Mouse (Mus musculus) forebrain, embryonic 13.5 days (tissue): ENCODE measurements around the gene Gpr137b. TPM values are rescaled to one million over a fixed set of nuclear protein-coding genes. Genes with fewer than 3 reads are reported as not detected.
"Not testable (repeated sequence)": the region's sequence is repeated elsewhere in the genome, so short reads cannot be mapped to it uniquely, and the experiment has no call there.

Experiments
- ATAC-seq: fragments of 200-750 bp; cut with Nextera tagmentation; 2 replicates; pipeline ENCODE4 v1.8.0; 2017
- H3K27ac ChIP-seq: fragments of 300-500 bp; sonication (generic); 2 replicates; pipeline ENCODE4 v1.5.1; 2015; ENCODE audit warnings: inconsistent platforms, mild to moderate bottlenecking, moderate library complexity
- H3K27me3 ChIP-seq: fragments of 300-500 bp; sonication (generic); 2 replicates; pipeline ENCODE4 v1.6.1; 2015; ENCODE audit warnings: mild to moderate bottlenecking, inconsistent platforms
- H3K36me3 ChIP-seq: fragments of 300-500 bp; sonication (generic); 2 replicates; pipeline ENCODE4 v1.6.1; 2015; ENCODE audit warnings: mild to moderate bottlenecking, inconsistent platforms; ENCODE audit not compliant: poor library complexity, severe bottlenecking
- H3K4me1 ChIP-seq: fragments of 300-500 bp; sonication (generic); 2 replicates; pipeline ENCODE4 v1.6.1; 2015; ENCODE audit warnings: inconsistent platforms
- H3K4me2 ChIP-seq: fragments of 300-500 bp; sonication (generic); 2 replicates; pipeline ENCODE4 v1.6.1; 2015; ENCODE audit warnings: inconsistent platforms, mild to moderate bottlenecking, moderate library complexity
- H3K4me3 ChIP-seq: fragments of 300-500 bp; sonication (generic); 2 replicates; pipeline ENCODE4 v1.5.1; 2015; ENCODE audit warnings: mild to moderate bottlenecking, inconsistent platforms
- H3K9ac ChIP-seq: fragments of 300-500 bp; sonication (generic); 2 replicates; pipeline ENCODE4 v1.6.1; 2015; ENCODE audit warnings: mild to moderate bottlenecking, inconsistent platforms
- H3K9me3 ChIP-seq: fragments of 300-500 bp; sonication (generic); replicated peaks from 2 replicates; pipeline ENCODE4 v1.6.1; 2016; ENCODE audit warnings: inconsistent platforms
- WGBS: fragments of 180-500 bp; shearing (Covaris S2); methylation state at CpG from one replicate; pipeline ENCODE4 v1.1.7; 2015; 5-methylcytosine and 5-hydroxymethylcytosine counted together
- polyA plus RNA-seq: library from polyadenylated mRNA; unstranded; fragments of >200 nt; fragmentation: Nextera tagmentation; extraction: Ambion mirVana; gene quantifications from 2 replicates; pipeline ENCODE4 v1.2.1, GENCODE M21; 2015

The Gpr137b gene
- polyA plus RNA-seq, 1 experiment from 2014 or later = 24.2 TPM

DNA sequence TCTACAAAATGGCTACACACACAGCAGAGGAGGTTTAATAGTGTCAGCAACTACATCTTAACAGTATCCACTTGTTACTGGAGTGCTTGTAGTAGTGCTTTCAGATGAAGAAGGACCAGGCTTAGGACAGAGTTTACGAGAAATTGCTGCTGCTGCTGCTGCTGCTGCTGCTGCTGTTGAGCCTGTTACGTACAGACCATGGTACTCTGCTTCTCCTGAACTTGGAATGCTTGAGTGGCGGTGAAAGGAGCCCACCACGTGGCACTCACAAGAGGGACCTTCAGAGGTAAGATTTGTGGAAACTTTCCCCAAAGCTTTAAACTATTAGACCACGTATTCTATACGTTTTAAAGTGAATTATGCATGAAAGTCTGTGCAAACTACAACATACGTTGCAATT, 35.2 kb downstream of the Gpr137b start:
- H3K9ac ChIP-seq, H3K27ac ChIP-seq, H3K4me1 ChIP-seq, H3K4me3 ChIP-seq, H3K9me3 ChIP-seq, ATAC-seq, H3K27me3 ChIP-seq, H3K4me2 ChIP-seq: not testable (repeated sequence)
- peaks cover 37% of the 10 kb centered on the region for H3K36me3 ChIP-seq
- 88% methylated on average over 7 of the region's 7 CpGs for WGBS

DNA sequence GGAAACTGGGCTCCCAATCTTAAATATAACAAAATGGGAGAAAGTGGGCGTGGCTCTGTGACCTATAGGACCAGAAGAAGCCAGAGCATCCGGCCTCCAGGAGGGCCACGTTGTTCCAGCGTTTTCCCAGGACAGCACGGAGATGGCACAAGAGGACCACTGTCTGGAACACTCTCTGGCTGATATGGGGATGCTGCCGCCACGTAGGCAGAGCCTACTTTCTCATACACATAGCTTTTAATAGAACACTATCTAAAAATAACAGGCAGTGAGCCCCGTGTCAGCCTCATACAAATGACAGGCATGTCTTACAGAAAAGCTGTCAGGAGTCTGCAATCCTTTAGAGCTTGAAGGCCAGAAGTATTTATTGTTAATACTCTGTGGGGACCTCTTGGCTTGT, 35.7 kb downstream of the Gpr137b start:
- WGBS = 88% methylated on average over 8 of the region's 8 CpGs
- H3K9ac ChIP-seq, H3K4me1 ChIP-seq, H3K4me3 ChIP-seq, ATAC-seq, H3K9me3 ChIP-seq, H3K27me3 ChIP-seq, H3K4me2 ChIP-seq, H3K27ac ChIP-seq: not testable (repeated sequence)
- peaks cover 32% of the 10 kb centered on the region for H3K36me3 ChIP-seq

DNA sequence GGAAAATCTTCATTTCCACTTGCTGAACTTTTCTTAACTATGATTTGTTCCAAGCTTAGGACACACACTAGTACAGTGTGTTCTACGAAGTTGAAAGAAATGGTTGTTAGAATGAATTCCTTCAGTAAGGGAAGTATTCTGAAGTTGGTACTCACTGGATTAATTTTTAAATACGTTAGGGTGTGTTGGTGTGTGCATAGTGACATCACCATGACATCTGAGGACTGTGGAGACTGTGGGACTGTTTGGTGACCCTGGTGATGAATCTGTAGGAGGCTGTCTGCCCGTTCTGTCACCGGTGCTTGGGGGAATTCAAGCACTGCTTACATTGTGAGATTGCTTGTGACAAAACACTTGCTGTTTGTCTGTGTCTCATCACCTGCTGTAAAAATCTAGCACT, 41.7 kb downstream of the Gpr137b start:
- not testable (repeated sequence) for H3K27ac ChIP-seq, H3K4me3 ChIP-seq, H3K4me1 ChIP-seq, H3K4me2 ChIP-seq, H3K27me3 ChIP-seq, H3K9me3 ChIP-seq, ATAC-seq, H3K36me3 ChIP-seq, H3K9ac ChIP-seq
- 89% methylated on average over 4 of the region's 4 CpGs for WGBS

DNA sequence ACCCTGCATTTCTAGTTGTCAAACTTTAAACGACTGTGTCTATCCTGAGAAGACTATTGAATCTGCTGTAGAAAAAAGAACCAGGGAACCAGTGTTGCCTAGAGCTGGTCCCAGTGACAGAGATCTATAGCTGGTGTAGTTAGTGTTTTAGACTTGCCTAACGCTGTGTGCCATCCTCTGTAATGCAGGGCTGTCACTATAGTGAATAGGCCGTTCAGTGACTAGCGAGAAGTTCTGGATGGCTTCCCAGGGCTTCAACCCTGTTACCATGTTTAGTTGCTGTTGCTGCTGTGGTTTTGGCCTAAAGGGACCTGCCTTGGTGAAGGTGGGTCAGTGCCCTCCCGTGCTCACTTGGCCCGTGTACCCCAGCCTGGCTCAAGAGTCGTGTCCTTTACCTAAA, 43.1 kb downstream of the Gpr137b start:
- H3K36me3 ChIP-seq, ATAC-seq, H3K4me1 ChIP-seq, H3K27me3 ChIP-seq, H3K4me3 ChIP-seq, H3K9me3 ChIP-seq, H3K4me2 ChIP-seq, H3K9ac ChIP-seq, H3K27ac ChIP-seq: not testable (repeated sequence)
- WGBS = 86% methylated on average over 7 of the region's 7 CpGs

DNA sequence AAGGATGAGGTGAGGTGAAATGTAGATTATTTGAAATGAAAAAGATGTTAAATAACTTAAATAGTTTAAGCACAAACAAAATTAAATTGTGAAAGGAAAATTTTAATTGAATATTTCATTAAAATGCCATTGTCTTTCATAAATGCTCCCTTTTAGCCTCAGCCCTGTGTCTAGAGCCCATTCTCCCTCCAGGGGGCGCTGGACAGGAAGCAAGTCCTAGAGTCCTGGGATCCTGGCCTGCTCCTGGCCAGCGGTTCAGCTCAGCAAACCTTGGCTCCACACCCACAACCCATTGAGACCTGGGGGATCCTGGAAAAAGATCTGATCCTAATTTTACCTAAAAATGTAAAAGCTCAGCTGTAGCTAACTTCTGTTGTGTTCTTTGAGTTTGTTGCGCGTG, 44.5 kb downstream of the Gpr137b start:
- Histone ChIP-seq H3K4me3 (no peak overlapping the region), H3K4me2 (no peak overlapping the region), H3K9ac (no peak overlapping the region), H3K27me3 (no peaks in the 10 kb centered on the region), H3K4me1 (no peaks in the 10 kb centered on the region), H3K27ac (no peak overlapping the region), H3K36me3 (no peaks in the 10 kb centered on the region), H3K9me3 (no peaks in the 10 kb centered on the region)
- ATAC-seq = no peak
- 64% methylated on average over 4 of the region's 4 CpGs for WGBS

DNA sequence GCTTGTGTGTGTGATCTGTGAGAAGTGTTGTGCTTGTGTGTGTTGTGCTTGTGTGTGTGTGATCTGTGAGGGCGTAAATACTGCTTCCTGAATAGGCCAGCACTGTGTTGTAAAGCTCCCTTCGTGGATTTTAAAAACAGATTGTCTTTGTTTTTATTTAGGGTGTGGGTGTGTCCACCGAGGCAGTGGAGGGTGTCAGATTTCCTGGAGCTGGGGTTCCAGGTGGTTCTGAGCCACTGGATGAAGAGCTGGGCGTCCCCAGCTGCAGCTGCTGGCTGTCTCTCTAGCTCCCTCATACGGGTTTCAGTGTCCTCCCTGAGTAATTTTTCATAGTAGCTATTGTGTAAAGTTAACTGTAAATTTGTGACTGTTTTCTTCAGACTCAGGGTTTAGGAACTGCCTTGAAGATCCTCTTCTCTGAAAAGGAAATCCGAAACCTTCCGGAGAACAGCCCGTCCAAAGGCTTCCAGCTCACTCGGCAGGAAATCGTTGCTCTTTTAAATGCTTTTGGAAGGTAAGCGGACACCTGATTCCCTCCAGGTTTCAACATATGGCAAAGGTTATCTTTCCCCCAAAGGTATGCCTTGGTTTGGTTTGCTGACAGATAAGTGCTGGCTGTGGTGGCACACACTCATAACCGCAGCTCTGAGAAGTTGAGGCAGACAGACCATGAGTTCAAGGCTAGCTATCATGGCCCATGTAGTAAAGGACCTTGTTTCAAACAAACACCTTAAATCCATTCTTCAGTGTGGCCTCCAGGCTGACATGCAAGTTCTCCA, 46.0 kb downstream of the Gpr137b start:
- H3K9me3 ChIP-seq, ATAC-seq, H3K4me3 ChIP-seq, H3K4me2 ChIP-seq, H3K9ac ChIP-seq, H3K27me3 ChIP-seq, H3K4me1 ChIP-seq, H3K36me3 ChIP-seq, H3K27ac ChIP-seq: not testable (repeated sequence)
- 42% methylated on average over 12 of the region's 12 CpGs for WGBS

DNA sequence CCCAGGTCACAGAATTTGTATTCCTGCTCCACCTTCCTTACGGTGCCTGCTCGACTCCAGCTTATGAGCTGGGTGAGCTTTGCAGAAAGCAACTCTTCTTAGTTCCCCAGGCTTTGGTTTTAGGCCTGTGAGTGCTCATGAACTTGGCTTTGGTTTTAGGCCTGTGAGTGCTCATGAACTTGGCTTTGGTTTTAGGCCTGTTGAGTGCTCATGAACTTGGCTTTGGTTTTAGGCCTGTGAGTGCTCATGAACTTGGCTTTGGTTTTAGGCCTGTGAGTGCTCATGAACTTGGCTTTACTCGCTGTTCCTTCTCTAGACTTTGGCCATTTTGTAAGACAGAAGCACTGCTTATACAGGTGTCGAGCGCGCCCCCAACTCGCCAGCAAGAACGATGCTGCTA, 56.5 kb downstream of the Gpr137b start:
- H3K9ac ChIP-seq, H3K9me3 ChIP-seq, H3K4me3 ChIP-seq, H3K4me2 ChIP-seq, H3K27me3 ChIP-seq, H3K27ac ChIP-seq, ATAC-seq, H3K4me1 ChIP-seq, H3K36me3 ChIP-seq: not testable (repeated sequence)
- WGBS = 93% methylated on average over 8 of the region's 8 CpGs

DNA sequence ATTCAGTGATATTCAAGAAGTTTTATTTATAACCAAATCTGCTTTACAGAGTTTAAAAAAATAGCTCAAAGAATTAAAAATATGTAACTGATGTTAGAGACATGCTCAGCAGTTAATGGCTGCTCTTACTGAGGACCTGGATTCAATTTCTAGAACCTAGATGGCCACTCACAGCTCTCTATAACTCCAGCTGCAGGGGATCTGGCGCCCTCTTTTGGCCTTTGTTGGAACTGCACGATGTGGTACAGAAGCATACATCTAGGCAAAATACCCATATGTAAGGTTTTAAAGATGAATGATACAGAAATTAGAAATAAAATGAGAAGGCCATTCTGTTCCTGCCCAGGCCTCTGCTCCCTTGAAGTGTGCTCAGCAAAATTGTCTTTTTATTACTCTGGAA, 64.9 kb downstream of the Gpr137b start:
- 3% methylated on average over 2 of the region's 2 CpGs for WGBS
- Histone ChIP-seq H3K4me3 (no peak overlapping the region), H3K4me2 (no peak overlapping the region), H3K36me3 (no peaks in the 10 kb centered on the region), H3K9ac (no peak overlapping the region), H3K4me1 (no peaks in the 10 kb centered on the region), H3K9me3 (no peaks in the 10 kb centered on the region), H3K27ac (no peak overlapping the region), H3K27me3 (no peaks in the 10 kb centered on the region)
- no peak for ATAC-seq

Other genes starting within 250 kb of the Gpr137b start
- not detected in 2 replicates for gene Prl2c5, start 211.3 kb downstream of the Gpr137b start, polyA plus RNA-seq
- gene Nid1, start 43.5 kb upstream of the Gpr137b start, polyA plus RNA-seq = 14.4 and 19.8 TPM in 2 replicates
- gene Lyst, start 196.4 kb upstream of the Gpr137b start, polyA plus RNA-seq = 5.3 and 5.4 TPM in 2 replicates